Mouse (Mus musculus) adipocyte (in vitro differentiated cells): ENCODE data around the gene Sox15.
"Not testable (repeated sequence)": the region's sequence is repeated elsewhere in the genome, so short reads cannot be mapped to it uniquely, and the experiment has no call there.

Source experiments
- DNase-seq: peaks from one replicate; pipeline ENCODE4 v3.0.0-alpha.2; 2016; ENCODE audit warnings: low spot score

Sox15 gene

DNA sequence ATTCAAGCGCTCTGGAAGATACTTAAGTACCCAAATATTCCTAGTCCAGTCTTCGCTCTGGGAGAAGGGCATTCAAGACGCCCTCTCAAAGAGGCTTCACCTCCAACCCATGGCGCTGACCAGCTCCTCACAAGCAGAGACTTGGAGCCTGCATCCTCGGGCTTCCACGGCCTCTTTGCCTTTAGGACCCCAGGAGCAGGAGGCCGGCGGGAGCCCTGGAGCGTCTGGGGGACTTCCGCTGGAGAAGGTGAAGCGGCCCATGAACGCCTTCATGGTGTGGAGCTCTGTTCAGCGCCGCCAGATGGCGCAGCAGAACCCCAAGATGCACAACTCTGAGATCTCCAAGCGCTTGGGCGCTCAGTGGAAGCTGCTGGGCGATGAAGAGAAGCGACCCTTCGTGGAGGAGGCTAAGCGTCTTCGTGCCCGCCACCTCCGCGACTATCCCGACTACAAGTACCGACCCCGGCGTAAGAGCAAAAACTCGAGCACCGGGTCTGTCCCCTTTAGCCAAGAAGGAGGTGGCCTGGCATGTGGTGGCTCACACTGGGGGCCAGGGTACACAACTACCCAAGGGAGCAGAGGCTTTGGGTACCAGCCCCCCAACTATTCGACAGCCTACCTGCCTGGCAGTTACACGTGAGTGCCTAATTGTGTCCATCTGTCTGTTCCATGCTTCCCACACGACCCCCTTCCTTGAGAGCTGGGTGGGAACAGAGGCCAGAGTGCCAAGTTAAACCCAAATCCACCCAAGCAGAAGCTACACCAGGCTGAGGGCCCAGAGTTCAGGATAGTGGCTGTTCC, at the start of gene Sox15:
Gene Sox15 (plus strand): TSS at position 51 of the 801 bp plus-strand sequence.
- no peak for DNase-seq

DNA sequence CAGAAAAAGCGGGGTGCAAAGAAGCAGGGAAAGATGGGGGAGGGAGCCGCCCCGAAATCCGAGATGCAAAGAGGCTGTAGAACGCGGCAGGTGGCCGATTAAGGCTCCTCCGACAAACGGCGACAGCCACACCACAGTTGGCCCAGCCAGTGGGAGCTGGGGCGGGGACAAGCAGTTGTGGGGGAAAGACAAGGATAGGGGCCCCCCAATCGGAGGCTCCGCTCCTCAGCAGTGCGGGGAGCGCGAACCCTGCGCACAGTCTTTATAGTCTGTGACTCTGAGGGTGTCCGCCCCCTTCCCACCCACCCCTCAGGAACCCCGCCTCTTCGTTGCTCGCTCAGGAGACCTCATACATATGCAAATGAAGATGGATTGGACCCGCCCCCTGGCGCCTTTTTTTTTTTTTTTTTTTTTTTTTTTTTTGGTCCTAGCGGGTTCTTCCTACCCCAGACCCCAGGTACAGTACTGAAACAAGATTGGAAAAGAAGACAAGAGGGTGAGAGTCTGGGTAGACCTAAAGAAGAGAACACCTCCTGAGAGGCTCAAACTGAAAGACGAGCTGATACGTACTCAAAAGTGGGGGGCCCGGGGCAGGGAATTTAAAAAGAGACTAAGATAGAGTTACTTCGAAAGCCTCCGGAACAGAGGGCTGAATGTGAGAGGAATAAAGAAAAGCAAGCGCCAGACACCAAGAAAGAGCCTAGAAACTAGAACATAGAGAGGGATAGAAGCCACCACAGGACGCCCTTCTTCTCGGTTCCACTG, 49.2 kb upstream of the Sox15 start, which contains the start of gene Atp1b2:
Gene Atp1b2 (minus strand): TSS at position 217 of the 765 bp plus-strand sequence.
- no peak for DNase-seq

GRCm38 (mm10) chr11:69606491-69606795, 48.7 kb upstream of the Sox15 start:
- no peak for DNase-seq

- no peak for DNase-seq
Observed at GRCm38 (mm10) chr11:69606832-69607231, 48.3 kb upstream of the Sox15 start.

DNA sequence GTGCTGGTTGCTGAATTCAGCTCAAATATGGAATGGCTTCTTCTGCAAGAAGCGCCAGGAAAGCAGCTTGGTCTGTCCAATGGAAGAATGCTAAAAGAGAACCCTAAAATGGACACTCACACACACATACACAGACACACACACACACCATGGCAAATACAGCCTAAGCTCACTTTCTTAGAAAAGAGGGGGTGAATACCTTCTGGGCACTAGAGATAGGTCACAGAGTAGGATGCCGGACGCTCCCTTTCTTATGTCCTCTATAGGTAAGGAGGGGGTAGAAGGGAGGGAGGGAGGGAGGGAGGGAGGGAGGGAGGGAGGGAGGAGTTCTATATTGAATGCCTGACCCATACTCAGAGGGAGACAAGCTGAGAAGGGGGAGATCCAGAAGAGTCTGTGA, 46.6 kb upstream of the Sox15 start:
- DNase-seq: no peak

GRCm38 (mm10) chr11:69609416-69609815, 45.7 kb upstream of the Sox15 start:
- DNase-seq: no peak

- no peak for DNase-seq
Observed at GRCm38 (mm10) chr11:69610899-69611298, 44.2 kb upstream of the Sox15 start.

DNA sequence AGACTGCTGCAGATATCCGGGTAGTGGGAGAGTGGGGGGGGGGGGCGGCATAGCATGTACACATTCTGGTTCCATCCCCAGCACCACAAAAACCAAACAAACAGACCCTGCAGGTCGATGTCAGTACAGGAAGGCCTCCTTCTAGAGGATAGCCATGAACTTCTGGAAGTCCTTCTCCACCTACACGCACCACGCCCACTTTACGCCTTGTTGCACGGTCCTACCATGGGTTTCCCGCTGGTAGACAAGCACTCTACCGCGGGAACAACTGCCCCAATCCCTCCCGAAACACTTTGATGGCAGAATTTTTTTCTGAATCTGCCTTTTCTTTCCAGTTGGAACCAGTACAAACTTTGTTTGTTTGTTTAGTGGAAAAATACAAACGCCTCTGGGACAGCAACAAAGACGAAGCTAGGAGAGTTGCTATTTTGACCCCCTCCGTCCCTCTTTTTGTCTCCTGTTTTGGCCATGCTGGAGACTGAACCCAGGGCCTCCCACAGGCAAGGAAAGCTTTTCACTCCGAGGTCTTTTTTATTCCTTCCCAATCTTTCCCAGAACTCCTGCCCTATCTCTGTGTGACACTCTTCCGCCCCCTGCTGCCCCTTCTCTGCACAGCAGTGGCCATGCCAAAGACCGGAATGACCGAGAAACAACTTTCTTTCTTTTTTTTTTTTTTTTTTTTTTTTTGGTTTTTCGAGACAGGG, 41.4 kb upstream of the Sox15 start:
- DNase-seq: peak; percentile 91

DNA sequence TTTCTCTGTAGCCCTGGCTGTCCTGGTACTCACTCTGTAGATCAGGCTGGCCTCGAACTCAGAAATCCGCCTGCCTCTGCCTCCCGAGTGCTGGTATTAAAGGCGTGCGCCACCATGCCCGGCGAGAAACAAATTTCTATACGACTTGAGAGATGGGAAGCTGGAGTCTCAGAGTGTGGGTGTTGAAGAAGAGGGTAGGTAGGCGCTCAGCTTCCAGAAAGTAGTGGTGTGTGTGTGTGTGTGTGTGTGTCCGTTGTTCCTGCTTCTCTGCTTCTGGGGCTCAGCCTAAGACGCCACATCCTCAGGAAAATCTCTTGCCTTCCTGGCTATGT, 40.9 kb upstream of the Sox15 start:
- not testable (repeated sequence) for DNase-seq

DNA sequence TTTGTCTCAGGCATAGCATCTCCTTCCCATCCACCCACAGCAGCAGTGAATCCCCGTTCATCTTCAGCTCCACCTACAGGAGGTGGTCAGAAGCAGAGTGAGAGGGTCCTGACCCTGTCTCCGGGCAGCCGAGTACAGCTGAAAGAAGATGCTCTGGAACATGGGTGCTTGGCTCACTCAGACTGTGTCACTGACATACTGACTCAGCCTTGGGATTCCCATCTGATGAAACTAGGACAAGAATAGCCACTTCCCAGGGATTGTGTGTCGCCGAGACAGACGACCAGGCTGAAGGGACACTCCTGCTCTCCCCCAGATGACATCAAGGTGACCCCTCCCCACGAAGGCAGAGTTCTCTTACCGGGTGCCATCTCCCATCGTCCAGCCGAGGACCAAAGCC, 38.3 kb upstream of the Sox15 start:
- no peak for DNase-seq

GRCm38 (mm10) chr11:69617805-69618204, 37.3 kb upstream of the Sox15 start, which contains the start of gene Shbg:
Shbg (minus strand) TSS chr11:69617905.
- no peak for DNase-seq

DNA sequence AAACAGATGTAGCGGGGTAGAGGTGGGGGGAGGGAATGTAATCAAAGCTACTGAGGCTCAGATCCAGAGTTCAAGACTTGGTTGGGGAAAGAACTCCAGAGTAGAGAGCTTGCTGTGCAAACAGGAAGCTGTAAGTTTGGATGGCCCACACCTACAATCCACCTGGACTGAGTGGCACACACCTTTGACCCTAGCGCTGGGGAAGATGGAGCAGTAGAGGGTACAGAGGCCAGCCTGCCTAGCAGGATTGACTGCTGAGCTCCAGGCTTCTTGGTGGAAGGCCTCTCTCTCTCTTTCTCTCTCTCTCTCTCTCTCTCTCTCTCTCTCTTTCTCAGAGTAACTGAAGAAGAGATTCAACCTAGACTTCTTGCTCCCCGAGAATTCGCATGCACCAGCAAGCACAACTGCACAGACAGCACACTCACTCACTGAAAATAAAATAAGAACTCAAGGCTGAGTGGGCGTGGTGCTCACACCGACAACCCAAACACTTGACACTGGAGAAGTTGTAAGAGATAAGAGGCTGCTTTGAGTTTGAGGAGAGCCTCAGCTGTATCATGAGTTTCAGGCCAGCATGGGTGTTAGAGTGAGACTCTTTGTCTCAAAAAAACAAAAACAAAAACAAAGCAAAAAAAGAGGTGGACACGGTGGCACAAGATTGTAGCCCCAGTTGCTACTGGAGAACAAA, 34.6 kb upstream of the Sox15 start:
- DNase-seq: no peak

GRCm38 (mm10) chr11:69621571-69622268, 33.4 kb upstream of the Sox15 start, which contains the start of gene Sat2:
Sat2 (plus strand) TSS chr11:69622024.
- peak; percentile 81 for DNase-seq

GRCm38 (mm10) chr11:69622406-69622805, 32.7 kb upstream of the Sox15 start:
- DNase-seq: no peak

DNA sequence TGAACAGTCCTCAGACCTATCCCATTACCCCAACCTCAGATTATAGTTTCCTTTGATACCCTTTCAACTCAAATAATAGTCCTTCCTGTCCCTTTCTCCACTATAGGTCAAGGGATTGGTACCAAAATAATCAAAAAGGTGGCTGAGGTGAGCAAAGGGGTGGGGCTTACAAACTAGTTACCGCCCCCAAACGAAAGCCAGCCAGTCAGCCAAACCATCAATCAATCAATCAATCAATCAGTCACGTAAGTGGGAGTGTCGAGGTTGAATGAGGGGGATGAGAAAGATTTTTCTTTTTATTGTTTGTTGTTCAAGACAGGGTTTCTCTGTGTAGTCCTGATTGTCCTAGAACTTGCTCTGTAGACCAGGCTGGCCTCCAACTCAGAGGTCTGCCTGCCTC, 32.1 kb upstream of the Sox15 start:
- DNase-seq: no peak

DNA sequence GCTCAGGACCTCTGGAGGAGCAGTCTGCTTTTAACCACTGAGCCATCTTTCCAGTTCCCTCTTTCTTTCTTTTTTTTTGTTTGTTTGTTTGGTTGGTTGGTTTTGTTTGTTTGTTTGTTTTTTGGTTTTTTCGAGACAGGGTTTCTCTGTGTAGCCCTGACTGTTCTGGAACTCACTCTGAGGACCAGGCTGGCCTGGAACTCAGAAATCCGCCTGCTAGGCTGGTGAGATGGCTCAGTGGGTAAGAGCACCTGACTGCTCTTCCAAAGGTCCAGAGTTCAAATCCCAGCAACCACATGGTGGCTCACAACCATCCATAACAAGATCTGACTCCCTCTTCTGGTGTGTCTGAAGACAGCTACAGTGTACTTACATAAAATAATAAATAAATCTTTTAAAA, 30.8 kb upstream of the Sox15 start:
- not testable (repeated sequence) for DNase-seq

- peak; percentile 86 for DNase-seq
Observed at GRCm38 (mm10) chr11:69628286-69628685, 26.8 kb upstream of the Sox15 start.

DNA sequence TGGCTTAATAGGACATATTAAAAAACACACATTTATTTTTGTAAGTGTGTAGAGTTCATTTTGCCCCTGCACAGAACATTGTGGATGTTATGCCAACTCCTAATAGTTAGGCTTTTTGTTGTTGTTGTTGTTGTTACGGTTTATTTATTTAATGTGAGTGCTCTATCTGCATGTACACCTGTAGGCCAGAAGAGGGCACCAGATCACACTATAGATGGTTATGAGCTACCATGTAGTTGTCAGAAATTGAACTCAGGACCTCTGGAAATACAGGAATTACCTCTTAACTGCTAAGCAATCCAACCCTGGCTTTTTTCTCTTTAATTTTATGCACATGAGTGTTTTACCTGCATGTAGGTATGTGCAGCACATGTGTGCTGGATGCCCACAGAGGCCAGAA, 25.3 kb upstream of the Sox15 start:
- DNase-seq: peak; percentile 64

DNA sequence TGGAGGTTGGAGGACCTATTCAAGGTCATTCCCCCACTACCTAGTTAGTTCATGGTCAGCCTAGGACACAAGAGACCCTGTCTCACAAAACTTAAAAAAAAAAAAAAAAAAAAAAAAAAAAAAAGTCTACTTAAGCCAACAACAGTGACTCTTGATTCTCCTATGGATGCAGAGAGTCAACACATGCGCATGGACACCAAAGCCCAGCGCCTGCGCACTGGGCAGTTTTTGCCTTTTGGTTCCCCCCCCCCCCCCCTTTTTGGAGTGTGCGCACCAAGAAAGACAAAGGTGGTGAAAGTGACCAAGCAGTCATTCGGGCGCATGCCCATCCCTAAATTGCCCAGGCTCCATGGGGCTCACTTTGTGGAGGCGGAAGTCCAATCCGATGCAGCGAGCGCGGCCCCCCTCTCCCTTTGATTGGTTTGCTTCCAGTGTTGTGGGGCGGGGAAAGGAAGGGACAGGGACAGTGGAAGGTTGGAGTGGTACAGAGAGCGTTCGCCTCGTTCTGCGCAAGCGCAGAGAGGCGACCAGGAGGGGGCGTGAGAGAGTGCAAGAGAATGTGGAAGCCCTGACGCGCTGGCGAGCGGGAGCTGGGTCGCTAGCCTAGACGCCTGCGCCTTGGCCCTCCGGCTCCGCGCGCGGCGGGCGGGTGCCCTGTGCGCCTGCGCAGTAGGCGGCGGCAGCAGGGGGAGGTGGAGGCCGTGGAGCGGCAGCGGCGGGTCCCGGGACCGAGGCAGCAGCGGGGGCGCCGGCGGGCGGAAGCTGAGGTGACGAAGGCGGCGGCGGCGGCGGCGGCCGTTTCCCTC, 22.6 kb upstream of the Sox15 start, which contains the start of gene Fxr2:
Gene Fxr2 (plus strand): TSS at position 707 of the 806 bp plus-strand sequence.
- DNase-seq: peak; percentile 100

GRCm38 (mm10) chr11:69633128-69633866, 21.8 kb upstream of the Sox15 start:
- peak; percentile 42 for DNase-seq
